38 mouse cellular contexts compared by ENCODE assay signal in the genomic region with DNA sequence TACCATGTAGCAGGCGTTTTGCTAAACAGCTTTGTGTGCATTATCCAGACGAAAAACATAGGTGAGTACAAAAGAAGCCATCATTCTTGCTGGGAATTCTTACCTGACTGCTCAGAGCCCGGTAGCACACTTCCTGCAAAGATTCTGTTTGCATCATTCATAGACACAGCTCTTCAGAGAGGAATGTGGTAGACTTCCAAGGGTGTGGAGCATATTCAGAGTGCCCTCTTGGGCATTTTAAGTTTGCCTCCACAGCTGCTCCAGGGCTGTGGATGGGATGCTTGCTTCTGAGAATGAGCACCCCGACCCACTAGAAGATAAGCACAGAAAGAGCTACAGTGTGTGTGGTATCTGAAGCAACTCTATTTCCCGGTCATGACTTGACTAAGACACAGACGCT. TPM values are rescaled to one million over a fixed set of nuclear protein-coding genes. Genes with fewer than 3 reads are reported as not detected.
"Had no signal": no experiment of that assay in that cellular context is flagged by ENCODE, and none has a peak within 500 bp of the region (broad histone marks: within the 10 kb centered on the region; RNA-seq: fewer than 3 reads in every experiment).

No protein-coding gene starts in this region.

- DNase-seq: cerebellum, adult 18-20 months; cerebellum, adult 2 months; cerebellum, adult 8-10 months; cerebellum, adult 9-10 months; cerebellum, adult 9-11 months; cerebellum, postnatal 10 days; cerebellum, postnatal 14 days; cerebellum, postnatal 25 days; cerebellum, postnatal 36 days; embryo, embryonic 11 days; forebrain, postnatal 0 days; gastrocnemius, adult 2 months; gastrocnemius, postnatal 10 days; gastrocnemius, postnatal 14 days; gastrocnemius, postnatal 25 days; gastrocnemius, postnatal 36 days; heart, adult 18-20 months had no signal

- ATAC-seq: forebrain, embryonic 13.5 days; forebrain, embryonic 14.5 days; forebrain, embryonic 15.5 days; forebrain, embryonic 16.5 days; forebrain, postnatal 0 days had no signal

- H3K9ac ChIP-seq: embryonic facial prominence, embryonic 12.5 days; embryonic facial prominence, embryonic 13.5 days; embryonic facial prominence, embryonic 15.5 days; forebrain, embryonic 12.5 days; forebrain, embryonic 13.5 days; forebrain, embryonic 15.5 days; forebrain, postnatal 0 days had no signal

- H3K36me3 ChIP-seq: embryonic facial prominence, embryonic 10.5 days; embryonic facial prominence, embryonic 12.5 days; embryonic facial prominence, embryonic 13.5 days; embryonic facial prominence, embryonic 15.5 days; forebrain, embryonic 10.5 days; forebrain, embryonic 12.5 days; forebrain, embryonic 15.5 days had no signal

- H3K4me2 ChIP-seq: embryonic facial prominence, embryonic 12.5 days; embryonic facial prominence, embryonic 13.5 days; embryonic facial prominence, embryonic 15.5 days; forebrain, embryonic 12.5 days; forebrain, embryonic 13.5 days; forebrain, embryonic 15.5 days had no signal

- H3K4me1 ChIP-seq: embryonic facial prominence, embryonic 10.5 days; embryonic facial prominence, embryonic 12.5 days; embryonic facial prominence, embryonic 13.5 days; embryonic facial prominence, embryonic 15.5 days; forebrain, embryonic 10.5 days; forebrain, embryonic 12.5 days; forebrain, embryonic 13.5 days; forebrain, embryonic 15.5 days had no signal

- H3K4me3 ChIP-seq: embryonic facial prominence, embryonic 10.5 days; embryonic facial prominence, embryonic 12.5 days; embryonic facial prominence, embryonic 13.5 days; embryonic facial prominence, embryonic 15.5 days; erythroblast, embryonic 14.5 days; forebrain, embryonic 10.5 days; forebrain, embryonic 12.5 days; forebrain, embryonic 13.5 days; forebrain, embryonic 15.5 days; gastrocnemius, adult 2 months had no signal

- H3K27me3 ChIP-seq: embryonic facial prominence, embryonic 12.5 days; embryonic facial prominence, embryonic 13.5 days; embryonic facial prominence, embryonic 15.5 days; forebrain, embryonic 12.5 days; forebrain, embryonic 13.5 days; forebrain, embryonic 15.5 days had no signal

- H3K9me3 ChIP-seq: embryonic facial prominence, embryonic 10.5 days; embryonic facial prominence, embryonic 12.5 days; embryonic facial prominence, embryonic 13.5 days; embryonic facial prominence, embryonic 15.5 days; forebrain, embryonic 10.5 days; forebrain, embryonic 15.5 days had no signal

- H3K27ac ChIP-seq: embryonic facial prominence, embryonic 10.5 days; embryonic facial prominence, embryonic 12.5 days; embryonic facial prominence, embryonic 13.5 days; embryonic facial prominence, embryonic 15.5 days; forebrain, embryonic 12.5 days; forebrain, embryonic 13.5 days; forebrain, embryonic 15.5 days; gastrocnemius, adult 2 months had no signal

RNA-seq across cellular contexts. Expression of a gene that starts 41.4 kb away (rescaled TPM):
- total RNA-seq: common myeloid progenitor, adult 5-6 weeks; forebrain, postnatal 0 days; gastrocnemius, adult 18-20 months; gastrocnemius, adult 2 months; gastrocnemius, adult 8-10 months; gastrocnemius, postnatal 10 days; gastrocnemius, postnatal 14 days; gastrocnemius, postnatal 25 days; gastrocnemius, postnatal 36 days; gastrocnemius, postnatal 4 days; granulocyte monocyte progenitor cell, adult 5-6 weeks; heart, adult 18-20 months had no signal
- polyA plus RNA-seq: cerebellum, adult 2 months; cortical plate, adult 2 months; embryonic facial prominence, embryonic 10.5 days; embryonic facial prominence, embryonic 11.5 days; embryonic facial prominence, embryonic 12.5 days; embryonic facial prominence, embryonic 13.5 days; embryonic facial prominence, embryonic 14.5 days; embryonic facial prominence, embryonic 15.5 days; erythroblast, embryonic 14.5 days; forebrain, embryonic 10.5 days; forebrain, embryonic 11.5 days; forebrain, embryonic 12.5 days; forebrain, embryonic 13.5 days; forebrain, embryonic 14.5 days; forebrain, embryonic 15.5 days; forebrain, embryonic 16.5 days; forebrain, postnatal 0 days; frontal cortex, adult 2 months had no signal
